Mouse (Mus musculus) left cerebral cortex, postnatal 10 days (tissue): Measurements from ENCODE around the gene Rabggta. TPM values are rescaled to one million over a fixed set of nuclear protein-coding genes. Genes with fewer than 3 reads are reported as not detected.

Source experiments
- DNase-seq, 2 experiments: peaks; one replicate each; pipeline ENCODE4 v3.0.0; 2021 to 2022; ENCODE audit warnings: low spot score in 2 of 2, mixed read lengths in 1 of 2; ENCODE audit errors: extremely low spot score in 1 of 2
- intact Hi-C: fragments of 180-260 bp; cut with DNase I; formaldehyde crosslinking; loops from one replicate; pipeline ENCODE4 v1.15.1; 2025
- total RNA-seq, 2 experiments: library from RNA; stranded (reverse); gene quantifications; 2 replicates each; pipeline ENCODE4 v1.2.3; 2021

Rabggta gene
- total RNA-seq, 2 experiments from 2014 or later = 46.6 to 48.2 TPM

- DNase-seq = no peak
- intact Hi-C loops = no loop called here
These were observed 12.6 kb downstream of the Rabggta start for GRCm38 (mm10) chr14:55709509-55709908.

DNA sequence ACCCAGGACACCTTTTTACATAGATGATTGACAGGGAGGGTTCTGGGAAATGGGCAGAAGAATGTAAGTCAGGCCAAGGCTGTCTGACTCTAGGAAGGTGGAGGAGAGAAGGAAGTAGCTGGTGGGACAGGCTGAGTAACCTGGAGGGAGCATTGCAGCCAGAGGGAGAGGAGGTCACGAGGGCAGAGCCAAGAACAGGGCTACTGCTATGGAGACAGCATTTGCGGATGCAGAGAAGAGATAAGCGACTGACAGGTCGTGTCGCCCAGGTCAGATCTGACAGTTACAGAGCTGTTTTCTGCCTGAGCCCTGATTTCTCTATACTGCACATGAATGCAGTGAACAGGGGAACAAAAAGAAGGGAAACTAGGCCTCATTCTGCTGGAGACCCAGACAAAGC lies 14.7 kb downstream of the Rabggta start:
- no peak for DNase-seq
- intact Hi-C loops = no loop called here

DNA sequence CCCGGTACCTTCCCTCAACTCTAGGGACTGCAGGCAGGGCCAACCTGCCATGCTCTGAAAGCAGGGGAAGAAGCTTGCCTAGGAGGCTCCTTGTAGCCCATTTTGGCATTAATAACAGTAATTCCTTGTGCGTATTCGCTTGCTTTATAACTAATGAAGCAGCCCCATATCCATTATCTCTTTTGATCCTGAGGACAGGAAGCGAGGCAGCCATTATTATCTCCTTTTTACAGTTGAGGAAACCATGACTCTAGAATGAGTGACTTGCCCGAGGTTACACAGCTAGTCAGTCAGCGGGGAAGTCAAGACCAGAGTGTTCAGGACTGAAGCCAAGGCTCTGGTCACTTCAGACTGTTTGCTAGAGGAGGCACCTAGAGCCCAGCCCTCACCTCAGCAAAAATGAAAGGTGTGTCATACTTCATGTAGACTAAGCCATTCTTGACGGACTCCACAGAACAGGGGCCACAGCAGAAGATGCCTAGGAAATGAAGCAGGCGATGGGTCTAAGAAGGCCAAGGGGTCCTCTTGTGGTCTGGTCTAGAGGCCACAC lies 15.9 kb downstream of the Rabggta start:
- no peak for DNase-seq
- intact Hi-C loops = no loop called here

DNA sequence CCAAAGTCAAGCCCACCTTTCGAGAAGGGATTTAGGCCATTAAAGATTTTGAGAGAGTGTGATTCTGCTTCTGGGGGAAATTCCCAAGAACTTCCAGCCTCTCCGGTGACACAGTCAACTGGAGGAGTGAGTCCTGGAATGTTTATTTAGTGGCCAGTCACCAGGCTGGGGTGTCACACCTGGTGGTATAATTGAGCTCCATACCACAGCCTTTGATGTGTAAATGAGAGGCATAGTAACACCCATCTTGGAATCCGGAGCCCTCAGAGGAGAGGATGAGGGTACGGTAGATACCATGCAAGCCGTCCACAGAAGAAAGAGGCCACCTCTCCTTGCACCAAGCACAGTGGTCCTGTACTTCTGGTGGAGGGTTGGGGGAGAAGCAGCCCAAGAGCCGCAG lies 19.3 kb downstream of the Rabggta start:
- DNase-seq = no peak
- intact Hi-C loops = no loop called here

DNA sequence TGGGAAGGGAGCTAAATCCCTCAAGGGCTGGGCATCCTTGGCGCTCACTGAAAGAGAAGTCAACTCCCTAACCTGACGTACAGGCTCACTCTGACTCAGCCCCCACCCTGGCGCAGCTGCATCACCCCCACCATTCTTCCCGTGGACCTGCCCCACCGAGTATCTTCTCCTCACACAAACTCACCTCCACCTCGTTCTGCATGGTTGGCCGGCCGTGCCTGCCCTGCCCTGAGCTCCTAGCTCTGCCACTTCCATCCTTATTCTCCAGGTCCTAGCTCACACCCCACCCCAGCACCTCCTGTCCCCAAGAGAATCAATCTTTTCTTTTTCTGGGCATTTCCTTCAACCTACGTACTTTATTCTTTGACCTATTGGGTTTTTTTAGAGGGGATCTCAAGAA lies 20.9 kb downstream of the Rabggta start:
- intact Hi-C loops = no loop called here
- DNase-seq = no peak

DNA sequence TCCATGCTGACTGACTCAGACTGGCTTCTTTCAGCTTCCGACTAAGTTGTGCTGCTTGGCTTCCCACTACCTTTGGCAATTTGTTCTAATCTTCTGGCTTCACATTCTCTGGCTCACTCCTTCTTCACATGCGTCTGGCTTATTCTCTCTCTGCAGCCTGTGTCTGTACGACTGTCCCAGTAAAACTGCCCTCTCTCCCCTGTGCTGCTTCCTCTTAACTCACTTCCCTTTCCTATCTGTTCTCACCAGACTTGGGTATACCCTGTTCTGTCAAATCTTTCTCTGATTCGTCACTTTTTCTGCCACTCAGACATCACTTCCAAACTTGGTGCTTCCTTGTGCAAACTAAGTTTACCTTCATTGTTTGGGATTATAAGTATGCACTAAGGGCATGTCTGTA lies 24.8 kb downstream of the Rabggta start:
- no peak for DNase-seq

DNA sequence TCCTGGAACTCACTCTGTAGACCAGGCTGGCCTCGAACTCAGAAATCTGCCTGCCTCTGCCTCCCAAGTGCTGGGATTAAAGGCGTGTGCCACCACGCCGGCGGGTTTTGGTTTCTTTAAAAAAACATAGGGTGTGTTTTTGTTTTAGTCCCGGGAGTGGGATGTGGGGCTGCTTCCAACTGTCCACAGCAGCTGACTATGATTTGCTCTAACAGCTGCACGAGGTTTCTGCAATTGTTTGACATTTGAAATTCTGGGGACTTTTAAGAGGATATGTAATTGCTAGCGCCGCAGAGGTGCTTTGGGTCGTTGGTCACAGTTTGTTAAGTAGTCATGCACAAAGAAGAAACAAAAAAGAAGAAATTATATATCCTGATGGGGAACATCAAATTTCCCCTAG lies 32.6 kb downstream of the Rabggta start:
- no peak for DNase-seq
- intact Hi-C loops = loop anchor here (10.0 kb wide), 1 partner anchor 225 kb away; no protein-coding TSS in a partner anchor

More for the DNA sequence above, 24.8 kb downstream of the Rabggta start:
- intact Hi-C loops = no loop called here

DNA sequence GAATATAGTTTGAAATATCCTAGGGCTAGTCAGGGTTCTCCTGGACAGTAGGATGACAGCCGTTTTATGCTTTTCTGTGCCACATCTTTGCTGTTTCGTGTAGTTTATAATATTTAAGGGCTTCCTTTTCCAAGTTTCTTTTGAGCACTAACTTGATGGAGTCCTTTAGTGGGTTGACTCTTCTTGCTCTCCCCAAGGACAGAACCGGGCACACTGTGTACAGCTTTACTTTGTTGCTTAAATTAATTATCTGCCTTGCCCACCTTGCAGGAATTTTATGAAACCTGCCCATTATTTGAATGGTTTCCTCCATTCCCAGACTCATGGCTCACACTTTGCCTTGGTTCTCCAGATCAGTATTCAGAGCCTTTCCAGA lies 40.0 kb downstream of the Rabggta start:
- intact Hi-C loops = loop anchor here (10.0 kb wide), 1 partner anchor 233 kb away; no protein-coding TSS in a partner anchor

GRCm38 (mm10) chr14:55681160-55682117 lies 40.6 kb downstream of the Rabggta start, which contains the start of gene Tinf2:
Tinf2 (minus strand) TSS chr14:55681820.
- DNase-seq = peak; percentile 96
- intact Hi-C loops = loop anchor here (10.0 kb wide), 1 partner anchor 233 kb away; no protein-coding TSS in a partner anchor

More for the DNA sequence above, 40.0 kb downstream of the Rabggta start:
- no peak for DNase-seq

GRCm38 (mm10) chr14:55677615-55678014 lies 44.4 kb downstream of the Rabggta start:
- DNase-seq = no peak
- intact Hi-C loops = no loop called here

GRCm38 (mm10) chr14:55672741-55673060 lies 49.4 kb downstream of the Rabggta start:
- intact Hi-C loops = no loop called here

GRCm38 (mm10) chr14:55671833-55672740 lies 50.0 kb downstream of the Rabggta start, which contains the start of the genes Gmpr2 and Nedd8:
Gmpr2 (plus strand) TSS chr14:55671941.
Nedd8 (minus strand) TSS chr14:55672124.
- intact Hi-C loops = no loop called here
- DNase-seq = peak; percentile 91 to 95

More at GRCm38 (mm10) chr14:55672741-55673060, 49.4 kb downstream of the Rabggta start:
- DNase-seq = no peak

DNA sequence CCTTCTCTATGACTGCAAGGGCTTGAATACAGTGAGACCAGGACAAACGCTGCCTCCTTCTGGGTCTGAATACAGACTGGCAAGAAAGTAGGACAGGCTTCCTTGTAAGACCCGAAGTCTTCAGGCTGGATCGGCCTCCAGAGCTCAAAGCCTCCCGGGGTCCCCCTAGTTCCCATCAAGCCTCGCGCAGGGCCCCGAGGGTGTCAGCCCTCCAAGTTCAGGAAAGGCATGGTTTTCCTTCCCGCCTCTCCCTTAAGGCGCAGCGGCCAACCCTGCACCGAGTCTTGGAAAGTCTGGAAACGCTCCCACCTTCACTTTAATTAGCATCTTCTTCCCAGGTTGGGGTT lies 50.6 kb downstream of the Rabggta start:
- intact Hi-C loops = no loop called here

More for the DNA sequence above, 50.6 kb downstream of the Rabggta start:
- DNase-seq = no peak

Other genes with a start within 250 kb of the Rabggta start
- gene Dhrs4, start 243.5 kb downstream of the Rabggta start, total RNA-seq = 10 to 100 TPM; 11.6 to 12.9 TPM
- gene Carmil3, start 231.6 kb downstream of the Rabggta start, total RNA-seq = 100 to 1,000 TPM; 105 to 109 TPM
- 100 to 1,000 TPM; 176 to 200 TPM for gene Cpne6, start 211.8 kb downstream of the Rabggta start, total RNA-seq
- under 1 TPM; 0.18 to 0.49 TPM for gene Nrl, start 197.3 kb downstream of the Rabggta start, total RNA-seq
- gene Pck2, start 182.0 kb downstream of the Rabggta start, total RNA-seq = 10 to 100 TPM; 13.3 to 15.5 TPM
- 10 to 100 TPM; 66.1 to 68.0 TPM for gene Dcaf11, start 162.3 kb downstream of the Rabggta start, total RNA-seq
- not detected for gene A730061H03Rik, start 161.9 kb downstream of the Rabggta start, total RNA-seq
- not detected for gene Fitm1, start 146.6 kb downstream of the Rabggta start, total RNA-seq
- gene Psme1, start 144.1 kb downstream of the Rabggta start, total RNA-seq = 10 to 100 TPM; 83.0 to 84.9 TPM
- 10 to 100 TPM; 42.7 to 49.1 TPM for gene Emc9, start 137.0 kb downstream of the Rabggta start, total RNA-seq
- gene Psme2, start 131.2 kb downstream of the Rabggta start, total RNA-seq = 10 to 100 TPM; 56.3 to 67.2 TPM
- gene Rnf31, start 130.6 kb downstream of the Rabggta start, total RNA-seq = 10 to 100 TPM; 33.3 to 45.4 TPM
- 10 to 100 TPM; 10.0 to 12.5 TPM for gene Irf9, start 118.7 kb downstream of the Rabggta start, total RNA-seq
- 1 to 10 TPM; 2.9 to 3.2 TPM for gene Rec8, start 104.2 kb downstream of the Rabggta start, total RNA-seq
- 100 to 1,000 TPM; 141 to 164 TPM for gene Ipo4, start 86.3 kb downstream of the Rabggta start, total RNA-seq
- 1 to 10 TPM; 3.2 to 5.5 TPM for gene Gm49378, start 84.4 kb downstream of the Rabggta start, total RNA-seq
- gene Tm9sf1, start 78.5 kb downstream of the Rabggta start, total RNA-seq = 10 to 100 TPM; 43.1 to 45.0 TPM
- under 1 TPM; 0.75 to 0.85 TPM for gene Tssk4, start 72.1 kb downstream of the Rabggta start, total RNA-seq
- 10 to 100 TPM; 43.7 to 48.4 TPM for gene Mdp1, start 61.8 kb downstream of the Rabggta start, total RNA-seq
- 10 to 100 TPM; 27.6 to 27.9 TPM for gene Gmpr2, start 50.3 kb downstream of the Rabggta start, total RNA-seq
- 100 to 1,000 TPM; 355 to 367 TPM for gene Nedd8, start 50.1 kb downstream of the Rabggta start, total RNA-seq
- gene Tinf2, start 40.4 kb downstream of the Rabggta start, total RNA-seq = 10 to 100 TPM; 13.9 to 16.0 TPM
- under 1 TPM in 1 of 2 experiments, not detected in 1; 0.24 TPM for gene Tgm1, start 8.3 kb downstream of the Rabggta start, total RNA-seq
- gene Dhrs1, start 23.4 kb upstream of the Rabggta start, total RNA-seq = 10 to 100 TPM; 93.2 to 94.9 TPM
- gene Nop9, start 23.4 kb upstream of the Rabggta start, total RNA-seq = 10 to 100 TPM; 15.8 to 18.5 TPM
- under 1 TPM; 0.49 to 0.84 TPM for gene Cideb, start 36.2 kb upstream of the Rabggta start, total RNA-seq
- gene Ltb4r2, start 39.2 kb upstream of the Rabggta start, total RNA-seq = under 1 TPM; 0.41 to 0.43 TPM
- under 1 TPM; 0.51 to 0.64 TPM for gene Ltb4r1, start 43.7 kb upstream of the Rabggta start, total RNA-seq
- gene Adcy4, start 61.8 kb upstream of the Rabggta start, total RNA-seq = 1 to 10 TPM; 3.3 to 4.0 TPM
- gene Ripk3, start 66.6 kb upstream of the Rabggta start, total RNA-seq = 1 to 10 TPM; 2.0 to 2.6 TPM
- 1 to 10 TPM; 3.9 to 4.1 TPM for gene Nfatc4, start 100.9 kb upstream of the Rabggta start, total RNA-seq
- 10 to 100 TPM; 12.3 to 13.1 TPM for gene Nynrin, start 131.7 kb upstream of the Rabggta start, total RNA-seq
- gene Cbln3, start 162.1 kb upstream of the Rabggta start, total RNA-seq = under 1 TPM; 0.28 to 0.65 TPM
- gene Khnyn, start 162.7 kb upstream of the Rabggta start, total RNA-seq = 10 to 100 TPM in 1 of 2 experiments, 1 to 10 TPM in 1; 9.8 to 11.3 TPM
- 10 to 100 TPM; 90.4 to 96.1 TPM for gene Sdr39u1, start 178.0 kb upstream of the Rabggta start, total RNA-seq
- gene Cma1, start 222.4 kb upstream of the Rabggta start, total RNA-seq = under 1 TPM in 1 of 2 experiments, not detected in 1; 0.43 TPM
- gene Cma2, start 228.7 kb upstream of the Rabggta start, total RNA-seq = not detected